Mouse (Mus musculus): ENCODE measurements around the gene Agr2.

DNA sequence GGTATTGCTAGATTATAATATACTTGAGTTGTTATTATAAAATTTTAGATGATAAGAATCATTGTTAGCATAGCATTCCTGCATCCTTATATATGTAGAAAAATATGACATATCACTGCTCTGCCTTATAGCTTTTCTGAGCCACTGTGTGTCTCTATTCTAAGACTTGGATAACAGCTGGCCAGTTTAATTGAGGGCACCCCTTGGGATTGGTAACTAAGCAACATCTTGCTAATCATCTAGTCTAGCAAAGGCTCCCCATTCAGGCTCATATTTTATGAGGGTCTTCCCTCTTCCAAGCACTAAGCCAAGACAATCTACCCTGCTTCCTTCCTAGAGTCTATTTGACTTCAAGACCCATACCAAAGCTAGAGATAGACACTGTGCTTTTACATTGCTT, 1.4 kb downstream of the Agr2 start:
- TF ChIP-seq MAZ (IDR thresholded peaks at IDR 0.05; ENCODE audit: low read depth, low read length) (no peak), MAFK (IDR thresholded peaks at IDR 0.05; ENCODE audit: insufficient replicate concordance, low read length) (no peak), CTCF (conservative IDR thresholded peaks at IDR 0.05 in 1 of 2, IDR thresholded peaks at IDR 0.05 in 1 of 2; ENCODE audit: low read depth in 2 of 2, low read length in 2 of 2) (no peak), MYC (IDR thresholded peaks at IDR 0.05; ENCODE audit: low read depth, low read length) (no peak), ZC3H11A (IDR thresholded peaks at IDR 0.05; ENCODE audit: low read depth, low read length) (no peak), POLR2A (IDR thresholded peaks at IDR 0.05; ENCODE audit: low read depth, low read length) (no peak), TCF12 (IDR thresholded peaks at IDR 0.05; ENCODE audit: low read depth, low read length) (no peak), MAX (IDR thresholded peaks at IDR 0.05; ENCODE audit: low read length) (no peak), RAD21 (IDR thresholded peaks at IDR 0.05; ENCODE audit: low read depth, low read length) (no peak), ETS1 (conservative IDR thresholded peaks at IDR 0.05; ENCODE audit: low read depth, low read length) (no peak)

Measured in CH12.LX (cell line).